In genomic region chr9:48836566-48836930, GRCm38 (mm10) we compare ENCODE assay signal across 8 mouse cellular contexts. TPM values are rescaled to one million over a fixed set of nuclear protein-coding genes. Genes with fewer than 3 reads are reported as not detected.
A peak's percentile ranks its signal among the peaks of the same experiment; 100 is the strongest.
DNase-seq lines count a peak whose midpoint lies in the region; ATAC-seq and TF ChIP-seq lines count a peak whose summit lies in the region.

No protein-coding gene starts in this region.

- peak overlapping the region; percentile 97 for H3K27ac ChIP-seq in layer of hippocampus, adult 2 months
- no peak overlapping the region for H3K27ac ChIP-seq in embryonic facial prominence, embryonic 15.5 days (replicated peaks)
- no peak overlapping the region for H3K27ac ChIP-seq in intestine, embryonic 14.5 days (ENCODE audit: low read depth)
- no peak overlapping the region for H3K27ac ChIP-seq in midbrain, postnatal 0 days (ENCODE audit: low read depth, low read length)

- H3K27me3 ChIP-seq in embryonic facial prominence, embryonic 15.5 days: peaks cover 54% of the 10 kb centered on the region
- peaks cover 60% of the 10 kb centered on the region for H3K27me3 ChIP-seq in intestine, embryonic 14.5 days (replicated peaks; ENCODE audit: control insufficient read depth, insufficient read depth, low read length)
- peaks cover 24% of the 10 kb centered on the region; the same call in 1 of the 2 replicates for H3K27me3 ChIP-seq in midbrain, postnatal 0 days (ENCODE audit: insufficient read depth, low read length)

- 2% methylated on average over 12 of the region's 12 CpGs for WGBS in embryonic facial prominence, embryonic 15.5 days
- 2% methylated on average over 12 of the region's 12 CpGs for WGBS in intestine, embryonic 14.5 days
- 2% methylated on average over 12 of the region's 12 CpGs for WGBS in midbrain, postnatal 0 days

- peak overlapping the region; percentile 96 for H3K4me3 ChIP-seq in layer of hippocampus, adult 2 months
- H3K4me3 ChIP-seq in embryonic facial prominence, embryonic 15.5 days (replicated peaks): peak overlapping the region; percentile 61
- H3K4me3 ChIP-seq in intestine, embryonic 14.5 days (ENCODE audit: low read depth, low read length): peak overlapping the region; percentile 55
- H3K4me3 ChIP-seq in midbrain, postnatal 0 days (ENCODE audit: low read depth, low read length): peak overlapping the region; percentile 77

- peak overlapping the region; percentile 95 for H3K4me2 ChIP-seq in embryonic facial prominence, embryonic 15.5 days (replicated peaks)
- H3K4me2 ChIP-seq in intestine, embryonic 14.5 days (ENCODE audit: low read length): peak overlapping the region; percentile 95
- H3K4me2 ChIP-seq in midbrain, postnatal 0 days (ENCODE audit: low read depth, low read length, poor library complexity, severe bottlenecking): peak overlapping the region; percentile 100

- ATAC-seq in embryonic facial prominence, embryonic 15.5 days (ENCODE audit: insufficient number of reproducible peaks, low FRiP score, low TSS enrichment, low read depth): no peak
- no peak for ATAC-seq in intestine, embryonic 14.5 days (replicated peaks; ENCODE audit: low FRiP score, low TSS enrichment, low read depth)
- ATAC-seq in midbrain, postnatal 0 days (ENCODE audit: low FRiP score): no peak; the same call in 1 of the 2 replicates

- TF ChIP-seq CTCF in layer of hippocampus, adult 2 months (conservative IDR thresholded peaks at IDR 0.05): no peak
- no peak for TF ChIP-seq CTCF in midbrain, postnatal 0 days (IDR thresholded peaks at IDR 0.05)

- DNase-seq in layer of hippocampus, adult 2 months (ENCODE audit: low spot score in 2 of 2): no peak
- DNase-seq in layer of hippocampus, postnatal 25 days (ENCODE audit: extremely low spot score in 1 of 2, low spot score in 1 of 2): no peak
- no peak for DNase-seq in intestine, embryonic 14.5 days (ENCODE audit: low spot score)
- DNase-seq in midbrain, postnatal 0 days (ENCODE audit: low spot score): no peak
- DNase-seq in thymus, postnatal 10 days (ENCODE audit: low spot score in 2 of 2): no peak
- no peak for DNase-seq in urinary bladder, adult 2 months (ENCODE audit: low spot score)
- no peak for DNase-seq in T-cell, adult 2 months (ENCODE audit: low spot score)

- no peaks in the 10 kb centered on the region for H3K36me3 ChIP-seq in embryonic facial prominence, embryonic 15.5 days
- no peaks in the 10 kb centered on the region for H3K36me3 ChIP-seq in intestine, embryonic 14.5 days (ENCODE audit: control insufficient read depth, insufficient read depth, low read length)
- no peaks in the 10 kb centered on the region for H3K36me3 ChIP-seq in midbrain, postnatal 0 days (ENCODE audit: insufficient read depth, low read length)

- H3K9me3 ChIP-seq in embryonic facial prominence, embryonic 15.5 days (replicated peaks): no peaks in the 10 kb centered on the region
- H3K9me3 ChIP-seq in intestine, embryonic 14.5 days (ENCODE audit: control insufficient read depth, low read length): no peaks in the 10 kb centered on the region
- no peaks in the 10 kb centered on the region for H3K9me3 ChIP-seq in midbrain, postnatal 0 days (ENCODE audit: low read length)

- peak overlapping the region; percentile 7; the same call in 1 of the 2 replicates for H3K9ac ChIP-seq in embryonic facial prominence, embryonic 15.5 days
- H3K9ac ChIP-seq in intestine, embryonic 14.5 days (ENCODE audit: low read length): no peak overlapping the region; the same call in 1 of the 2 replicates
- H3K9ac ChIP-seq in midbrain, postnatal 0 days (replicated peaks; ENCODE audit: low read length, poor library complexity, severe bottlenecking): peak overlapping the region; percentile 72

- peaks cover 27% of the 10 kb centered on the region for H3K4me1 ChIP-seq in embryonic facial prominence, embryonic 15.5 days
- H3K4me1 ChIP-seq in intestine, embryonic 14.5 days (replicated peaks; ENCODE audit: control insufficient read depth, insufficient read depth, low read length): peaks cover 18% of the 10 kb centered on the region
- H3K4me1 ChIP-seq in midbrain, postnatal 0 days (ENCODE audit: insufficient read depth, low read length): peaks cover 4% of the 10 kb centered on the region; the same call in 1 of the 2 replicates

RNA-seq across cellular contexts. Expression of gene Zbtb16, which starts 0.5 kb away (rescaled TPM):
- total RNA-seq in layer of hippocampus, adult 2 months (2021): 100 to 1,000 TPM; 143 to 149 TPM
- total RNA-seq in layer of hippocampus, postnatal 25 days (2021): 100 to 1,000 TPM; 103 TPM
- 9.1 and 10.0 TPM in 2 replicates for polyA plus RNA-seq in embryonic facial prominence, embryonic 15.5 days (2015; fragmentation: Nextera tagmentation; extraction: Ambion mirVana)
- 2.4 and 3.4 TPM in 2 replicates for polyA plus RNA-seq in intestine, embryonic 14.5 days (2014; fragmentation: Nextera tagmentation; extraction: Ambion mirVana)
- total RNA-seq in midbrain, postnatal 0 days (2014; rRNA removed): 8.3 and 12.6 TPM in 2 replicates
- 5.5 and 6.1 TPM in 2 replicates for polyA plus RNA-seq in midbrain, postnatal 0 days (2015; fragmentation: Nextera tagmentation; extraction: Ambion mirVana)
- polyA plus RNA-seq in urinary bladder, adult 2 months (2012; rRNA removed): 7.4 and 21.3 TPM in 2 replicates
